Mouse (Mus musculus): ENCODE measurements around the gene 2200002D01Rik. TPM values are rescaled to one million over a fixed set of nuclear protein-coding genes. Genes with fewer than 3 reads are reported as not detected.

The 2200002D01Rik gene
- polyA plus RNA-seq, 1 experiment from 2014 or later = 836 TPM

- ATAC-seq = peak; percentile 19; the same call in 1 of the 2 replicates
- peak overlapping the region; percentile 70 for H3K4me2 ChIP-seq (replicated peaks; ENCODE audit: low read depth)
- TF ChIP-seq CTCF (IDR thresholded peaks at IDR 0.05; ENCODE audit: low read depth) = no peak
- no peaks in the 10 kb centered on the region for H3K27me3 ChIP-seq (replicated peaks; ENCODE audit: control insufficient read depth, insufficient read depth, low read length)
- H3K4me1 ChIP-seq (replicated peaks; ENCODE audit: control insufficient read depth, insufficient read depth, low read length) = no peaks in the 10 kb centered on the region; the same call in 1 of the 2 replicates
- H3K27ac ChIP-seq (ENCODE audit: low read depth, low read length) = peak overlapping the region; percentile 94
- H3K36me3 ChIP-seq (ENCODE audit: control insufficient read depth, insufficient read depth) = no peaks in the 10 kb centered on the region
- H3K4me3 ChIP-seq (ENCODE audit: low read depth, low read length) = peak overlapping the region; percentile 71
- peak overlapping the region; percentile 91 for H3K9ac ChIP-seq (ENCODE audit: low read depth, low read length)
- no peaks in the 10 kb centered on the region for H3K9me3 ChIP-seq (ENCODE audit: control insufficient read depth)
- 8% methylated on average over 13 of the region's 13 CpGs for WGBS
Observed at GRCm38 (mm10) chr7:29280801-29281200, 32.5 kb upstream of the 2200002D01Rik start.

- Histone ChIP-seq H3K4me2 (replicated peaks; ENCODE audit: low read depth) (peak overlapping the region; percentile 70), H3K9me3 (ENCODE audit: control insufficient read depth) (no peaks in the 10 kb centered on the region), H3K27ac (ENCODE audit: low read depth, low read length) (peak overlapping the region; percentile 94), H3K36me3 (ENCODE audit: control insufficient read depth, insufficient read depth) (no peaks in the 10 kb centered on the region), H3K9ac (ENCODE audit: low read depth, low read length) (peak overlapping the region; percentile 91; the same call in 1 of the 2 replicates), H3K4me3 (ENCODE audit: low read depth, low read length) (peak overlapping the region; percentile 71), H3K27me3 (replicated peaks; ENCODE audit: control insufficient read depth, insufficient read depth, low read length) (no peaks in the 10 kb centered on the region), H3K4me1 (replicated peaks; ENCODE audit: control insufficient read depth, insufficient read depth, low read length) (no peaks in the 10 kb centered on the region; the same call in 1 of the 2 replicates)
- 0 out of 2 replicates have a peak, but pooled peaks have one; percentile 14 for ATAC-seq
- 27% methylated on average over 8 of the region's 8 CpGs for WGBS
- no peak for TF ChIP-seq CTCF (IDR thresholded peaks at IDR 0.05; ENCODE audit: low read depth)
Observed at GRCm38 (mm10) chr7:29279924-29280323, 31.7 kb upstream of the 2200002D01Rik start.

GRCm38 (mm10) chr7:29279261-29279660 is 31.0 kb upstream of the 2200002D01Rik start:
- TF ChIP-seq CTCF (IDR thresholded peaks at IDR 0.05; ENCODE audit: low read depth) = no peak
- no peak for ATAC-seq
- H3K4me3 ChIP-seq (ENCODE audit: low read depth, low read length) = peak overlapping the region; percentile 71; the same call in 1 of the 2 replicates

DNA sequence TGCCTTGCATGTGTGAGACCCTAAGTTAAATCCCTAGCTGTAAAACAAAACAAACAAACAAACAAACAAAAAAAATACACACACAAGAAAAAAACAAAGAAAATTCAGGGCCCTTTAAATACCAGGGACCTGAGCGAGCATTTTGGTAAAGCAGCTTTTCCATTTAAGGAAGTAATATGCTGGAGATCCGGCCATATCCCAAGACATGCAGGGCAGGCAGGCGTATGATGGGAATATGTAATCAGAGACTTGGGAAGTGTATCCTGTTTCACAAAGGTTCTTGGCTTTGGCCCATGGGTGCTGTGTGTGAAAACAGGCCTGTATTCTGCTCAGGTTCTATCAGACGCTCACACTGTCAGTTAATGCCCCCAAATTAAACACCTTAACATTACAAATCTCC is 29.2 kb upstream of the 2200002D01Rik start:
- H3K27ac ChIP-seq (ENCODE audit: low read depth, low read length) = no peak overlapping the region
- no peak for ATAC-seq
- H3K4me2 ChIP-seq (replicated peaks; ENCODE audit: low read depth) = peak overlapping the region; percentile 37; the same call in 1 of the 2 replicates
- no peak for TF ChIP-seq CTCF (IDR thresholded peaks at IDR 0.05; ENCODE audit: low read depth)
- 59% methylated on average over 4 of the region's 4 CpGs for WGBS
- H3K4me3 ChIP-seq (ENCODE audit: low read depth, low read length) = no peak overlapping the region
- H3K4me1 ChIP-seq (replicated peaks; ENCODE audit: control insufficient read depth, insufficient read depth, low read length) = peaks cover 7% of the 10 kb centered on the region; the same call in 1 of the 2 replicates
- no peaks in the 10 kb centered on the region for H3K27me3 ChIP-seq (replicated peaks; ENCODE audit: control insufficient read depth, insufficient read depth, low read length)
- H3K36me3 ChIP-seq (ENCODE audit: control insufficient read depth, insufficient read depth) = no peaks in the 10 kb centered on the region
- H3K9ac ChIP-seq (ENCODE audit: low read depth, low read length) = no peak overlapping the region
- H3K9me3 ChIP-seq (ENCODE audit: control insufficient read depth) = no peaks in the 10 kb centered on the region

More at GRCm38 (mm10) chr7:29279261-29279660, 31.0 kb upstream of the 2200002D01Rik start:
- H3K9ac ChIP-seq (ENCODE audit: low read depth, low read length) = 0 out of 2 replicates have a peak overlapping the region, but pooled peaks have one; percentile 91
- H3K27ac ChIP-seq (ENCODE audit: low read depth, low read length) = peak overlapping the region; percentile 94; the same call in 1 of the 2 replicates
- H3K36me3 ChIP-seq (ENCODE audit: control insufficient read depth, insufficient read depth) = no peaks in the 10 kb centered on the region
- no peaks in the 10 kb centered on the region for H3K27me3 ChIP-seq (replicated peaks; ENCODE audit: control insufficient read depth, insufficient read depth, low read length)
- no peaks in the 10 kb centered on the region; the same call in 1 of the 2 replicates for H3K4me1 ChIP-seq (replicated peaks; ENCODE audit: control insufficient read depth, insufficient read depth, low read length)
- H3K4me2 ChIP-seq (replicated peaks; ENCODE audit: low read depth) = peak overlapping the region; percentile 70
- H3K9me3 ChIP-seq (ENCODE audit: control insufficient read depth) = no peaks in the 10 kb centered on the region

DNA sequence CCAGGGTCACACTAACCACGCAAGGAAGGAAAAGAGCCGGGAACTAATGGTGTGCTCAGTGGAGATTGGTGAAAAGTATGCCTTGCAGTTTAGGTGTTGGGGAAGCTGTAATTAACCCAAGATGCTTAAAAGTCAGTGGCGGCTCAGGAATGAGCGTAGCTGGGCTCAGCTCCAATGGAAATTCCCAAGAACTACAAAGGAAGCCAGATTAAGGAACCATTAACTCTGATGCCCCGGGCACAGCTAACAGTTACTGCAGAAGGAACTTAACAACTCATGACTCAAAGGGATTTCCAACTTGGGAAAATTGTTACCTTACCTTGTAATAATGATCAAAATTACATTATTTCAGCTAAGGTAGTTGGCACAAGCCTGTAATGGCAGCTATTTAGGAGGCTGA is 28.4 kb upstream of the 2200002D01Rik start:
- ATAC-seq = no peak
- H3K4me2 ChIP-seq (replicated peaks; ENCODE audit: low read depth) = no peak overlapping the region
- no peaks in the 10 kb centered on the region for H3K27me3 ChIP-seq (replicated peaks; ENCODE audit: control insufficient read depth, insufficient read depth, low read length)
- H3K4me1 ChIP-seq (replicated peaks; ENCODE audit: control insufficient read depth, insufficient read depth, low read length) = 0 out of 2 replicates have a peak, but pooled peaks cover 7% of the 10 kb centered on the region
- H3K36me3 ChIP-seq (ENCODE audit: control insufficient read depth, insufficient read depth) = no peaks in the 10 kb centered on the region
- no peak for TF ChIP-seq CTCF (IDR thresholded peaks at IDR 0.05; ENCODE audit: low read depth)
- H3K27ac ChIP-seq (ENCODE audit: low read depth, low read length) = no peak overlapping the region
- no peak overlapping the region for H3K9ac ChIP-seq (ENCODE audit: low read depth, low read length)
- 62% methylated on average over 5 of the region's 5 CpGs for WGBS
- H3K9me3 ChIP-seq (ENCODE audit: control insufficient read depth) = no peaks in the 10 kb centered on the region
- H3K4me3 ChIP-seq (ENCODE audit: low read depth, low read length) = no peak overlapping the region

GRCm38 (mm10) chr7:29271687-29272465 is 23.6 kb upstream of the 2200002D01Rik start:
- H3K27ac ChIP-seq (ENCODE audit: low read depth, low read length) = peak overlapping the region; percentile 23; the same call in 1 of the 2 replicates
- H3K4me2 ChIP-seq (replicated peaks; ENCODE audit: low read depth) = no peak overlapping the region
- no peaks in the 10 kb centered on the region for H3K9me3 ChIP-seq (ENCODE audit: control insufficient read depth)
- 39% methylated on average over 8 of the region's 8 CpGs for WGBS
- no peak for ATAC-seq
- no peaks in the 10 kb centered on the region for H3K27me3 ChIP-seq (replicated peaks; ENCODE audit: control insufficient read depth, insufficient read depth, low read length)
- H3K4me3 ChIP-seq (ENCODE audit: low read depth, low read length) = no peak overlapping the region
- no peaks in the 10 kb centered on the region for H3K36me3 ChIP-seq (ENCODE audit: control insufficient read depth, insufficient read depth)
- H3K4me1 ChIP-seq (replicated peaks; ENCODE audit: control insufficient read depth, insufficient read depth, low read length) = peaks cover 10% of the 10 kb centered on the region; the same call in 1 of the 2 replicates
- TF ChIP-seq CTCF (IDR thresholded peaks at IDR 0.05; ENCODE audit: low read depth) = no peak
- no peak overlapping the region for H3K9ac ChIP-seq (ENCODE audit: low read depth, low read length)
